Mouse (Mus musculus) E14TG2a.4 (cell line): ENCODE results near the gene Tenm4.

Experiments used
- H3K27me3 ChIP-seq: 2 replicates; pipeline ENCODE4 v1.6.1; 2014; ENCODE audit warnings: low read length, control low read depth; ENCODE audit not compliant: insufficient read depth
- H3K36me3 ChIP-seq: 2 replicates; pipeline ENCODE4 v1.6.1; 2014; ENCODE audit warnings: low read length, control low read depth; ENCODE audit not compliant: insufficient read depth
- H3K4me1 ChIP-seq: replicated peaks from 2 replicates; pipeline ENCODE4 v1.6.1; 2014; ENCODE audit warnings: low read depth, low read length, control low read depth
- H3K4me3 ChIP-seq: replicated peaks from 2 replicates; pipeline ENCODE4 v1.5.1; 2014; ENCODE audit warnings: mild to moderate bottlenecking, low read length
- H3K9me3 ChIP-seq: 2 replicates; pipeline ENCODE4 v1.6.1; 2014; ENCODE audit warnings: low read length, control low read depth
- CTCF ChIP-seq: conservative IDR thresholded peaks from 2 replicates; pipeline ENCODE4 v1.5.1; 2014; ENCODE audit warnings: low read length
- NANOG ChIP-seq: IDR thresholded peaks from 2 replicates; pipeline ENCODE4 v1.6.1; 2014; ENCODE audit warnings: borderline replicate concordance, low read length, mixed read lengths
- POU5F1 ChIP-seq: IDR thresholded peaks from 2 replicates; pipeline ENCODE4 v1.6.1; 2014; ENCODE audit warnings: low read length, borderline replicate concordance

The Tenm4 gene

DNA sequence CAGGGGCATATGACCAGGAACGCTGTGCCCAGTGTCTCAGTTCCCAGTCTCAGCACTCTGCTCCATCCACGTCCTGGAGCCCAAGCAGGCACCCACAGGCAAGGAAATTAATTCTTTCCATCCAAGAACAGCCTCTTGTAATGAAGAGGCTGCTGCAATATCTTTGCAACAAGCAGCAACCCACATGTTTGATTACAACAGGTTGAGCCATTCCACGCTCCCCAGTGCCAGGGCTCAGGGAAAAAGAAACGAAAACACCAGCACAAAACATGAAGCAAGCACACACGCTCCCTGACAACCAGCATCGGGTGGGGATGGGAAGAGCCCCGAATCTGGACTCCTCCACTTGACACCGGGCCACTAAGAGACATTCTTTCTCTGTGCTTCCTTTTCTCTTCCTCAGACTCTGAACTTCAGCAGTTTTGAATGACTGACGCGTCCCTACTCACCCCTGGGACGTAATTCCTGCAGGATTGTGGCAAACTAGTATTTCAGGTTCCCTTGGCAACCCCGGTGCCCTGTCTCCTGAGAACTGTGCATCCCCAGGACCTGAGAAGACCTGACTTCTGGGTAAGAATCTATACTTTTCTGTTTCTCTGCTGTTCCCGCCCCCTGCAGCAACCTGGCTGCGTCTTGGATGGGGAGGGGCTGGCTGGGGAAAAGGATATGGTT, at the start of gene Tenm4:
TSS of gene Tenm4 (plus strand) at position 323 of the 672 bp plus-strand sequence.
- Histone ChIP-seq H3K27me3 (peaks cover 24% of the 10 kb centered on the region), H3K4me3 (no peak within 1 kb of the TSS), H3K9me3 (no peaks in the 10 kb centered on the region), H3K36me3 (no peaks in the 10 kb centered on the region), H3K4me1 (peaks cover 50% of the 10 kb centered on the region)
- TF ChIP-seq POU5F1, result no peak
- TF ChIP-seq CTCF, result no peak
- no peak for TF ChIP-seq NANOG

DNA sequence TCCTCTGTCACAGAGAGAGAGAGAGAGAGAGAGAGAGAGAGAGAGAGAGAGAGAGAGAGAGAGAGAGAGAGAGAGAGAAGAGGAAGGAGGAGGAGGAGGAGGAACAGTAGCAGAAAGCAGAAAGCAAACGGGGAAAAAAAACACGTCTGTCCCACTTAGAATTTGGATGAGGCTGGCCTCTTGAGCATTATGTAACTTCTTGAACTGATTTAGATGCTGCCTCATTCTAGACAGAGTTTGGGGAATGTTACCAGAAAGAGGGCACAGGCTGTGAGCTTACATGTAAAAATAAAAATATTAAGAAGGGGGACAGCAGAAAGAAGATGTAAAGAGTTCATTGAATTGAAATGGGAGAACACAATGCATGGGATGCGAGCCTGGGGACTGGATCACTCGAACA, 40.3 kb upstream of the Tenm4 start:
- TF ChIP-seq CTCF, result no peak
- TF ChIP-seq POU5F1, result no peak
- TF ChIP-seq NANOG, result no peak
- Histone ChIP-seq H3K27me3 (peaks cover 26% of the 10 kb centered on the region), H3K9me3 (peaks cover 6% of the 10 kb centered on the region; the same call in 1 of the 2 replicates), H3K36me3 (no peaks in the 10 kb centered on the region), H3K4me1 (no peaks in the 10 kb centered on the region), H3K4me3 (no peak overlapping the region)

DNA sequence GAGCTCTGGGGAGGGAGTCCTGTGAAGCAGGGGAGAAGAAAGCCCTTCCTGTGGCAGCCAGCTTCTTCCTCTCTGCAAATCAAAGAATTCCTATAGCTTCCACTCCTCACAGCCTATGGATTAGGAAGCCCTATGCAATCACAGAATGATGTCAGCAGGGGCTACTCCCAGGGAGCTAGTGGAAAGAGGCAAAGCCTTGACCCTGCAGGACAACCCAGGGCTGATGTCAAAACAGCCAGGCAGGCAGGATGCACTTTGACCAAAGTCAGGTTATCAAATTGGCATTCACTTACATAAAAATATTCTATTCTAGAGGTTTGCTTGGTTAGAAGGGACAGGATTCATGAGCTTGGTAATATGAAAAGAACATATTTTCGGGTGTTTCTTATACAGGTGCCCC, 39.9 kb upstream of the Tenm4 start:
- no peaks in the 10 kb centered on the region for H3K4me1 ChIP-seq
- peaks cover 6% of the 10 kb centered on the region; the same call in 1 of the 2 replicates for H3K9me3 ChIP-seq
- no peak overlapping the region for H3K4me3 ChIP-seq
- no peak for TF ChIP-seq NANOG
- no peak for TF ChIP-seq POU5F1
- no peak for TF ChIP-seq CTCF
- no peaks in the 10 kb centered on the region for H3K36me3 ChIP-seq
- H3K27me3 ChIP-seq, result peaks cover 30% of the 10 kb centered on the region

DNA sequence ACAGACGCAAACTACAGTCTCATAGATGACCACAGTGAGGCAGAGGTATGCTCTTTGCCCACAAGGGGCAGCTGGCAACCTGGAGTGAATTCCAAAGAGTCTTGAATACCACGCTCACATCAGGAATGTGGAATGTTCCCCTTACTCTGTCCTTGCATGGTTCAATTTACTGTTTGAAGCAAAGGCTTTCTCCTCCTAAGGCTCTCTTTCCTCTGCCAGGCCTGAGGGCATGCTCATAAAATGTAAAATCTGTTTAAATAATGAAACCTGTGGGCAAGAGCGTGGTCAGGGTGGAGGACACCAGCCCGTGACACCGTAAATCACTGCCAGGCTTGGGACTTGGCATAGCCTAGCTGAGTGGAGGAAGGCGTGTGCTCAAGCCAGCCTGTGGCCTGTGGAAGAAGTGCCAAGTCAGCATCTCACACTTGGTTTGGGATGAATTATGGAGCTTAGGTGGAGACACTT, 34.5 kb upstream of the Tenm4 start:
- no peaks in the 10 kb centered on the region for H3K4me1 ChIP-seq
- TF ChIP-seq CTCF, result no peak
- TF ChIP-seq POU5F1, result no peak
- no peak for TF ChIP-seq NANOG
- no peaks in the 10 kb centered on the region for H3K36me3 ChIP-seq
- H3K27me3 ChIP-seq, result peaks cover 28% of the 10 kb centered on the region
- no peak overlapping the region for H3K4me3 ChIP-seq
- H3K9me3 ChIP-seq, result no peaks in the 10 kb centered on the region

DNA sequence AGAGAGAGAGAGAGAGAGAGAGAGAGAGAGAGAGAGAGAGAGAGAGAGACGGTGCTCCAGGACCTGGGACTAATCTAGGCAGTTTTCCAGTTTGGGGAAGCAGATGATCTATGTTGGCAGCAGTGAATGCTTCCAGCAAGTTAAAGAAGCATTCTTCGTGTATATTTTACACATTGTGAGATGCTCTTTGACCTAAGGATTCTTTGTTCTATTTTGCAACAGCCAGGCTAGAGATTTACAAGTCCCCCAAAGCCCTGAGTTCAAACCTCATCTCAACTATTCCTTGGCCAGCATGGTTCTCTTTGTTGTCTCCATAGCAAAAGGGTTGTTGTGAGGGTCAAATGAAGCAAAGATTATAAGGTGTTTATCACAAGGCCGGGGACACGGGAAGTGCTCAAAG, 29.2 kb upstream of the Tenm4 start:
- Histone ChIP-seq H3K4me3 (no peak overlapping the region), H3K27me3 (peaks cover 31% of the 10 kb centered on the region), H3K9me3 (peaks cover 8% of the 10 kb centered on the region; the same call in 1 of the 2 replicates), H3K36me3 (no peaks in the 10 kb centered on the region), H3K4me1 (no peaks in the 10 kb centered on the region)
- TF ChIP-seq NANOG, result no peak
- no peak for TF ChIP-seq POU5F1
- no peak for TF ChIP-seq CTCF

DNA sequence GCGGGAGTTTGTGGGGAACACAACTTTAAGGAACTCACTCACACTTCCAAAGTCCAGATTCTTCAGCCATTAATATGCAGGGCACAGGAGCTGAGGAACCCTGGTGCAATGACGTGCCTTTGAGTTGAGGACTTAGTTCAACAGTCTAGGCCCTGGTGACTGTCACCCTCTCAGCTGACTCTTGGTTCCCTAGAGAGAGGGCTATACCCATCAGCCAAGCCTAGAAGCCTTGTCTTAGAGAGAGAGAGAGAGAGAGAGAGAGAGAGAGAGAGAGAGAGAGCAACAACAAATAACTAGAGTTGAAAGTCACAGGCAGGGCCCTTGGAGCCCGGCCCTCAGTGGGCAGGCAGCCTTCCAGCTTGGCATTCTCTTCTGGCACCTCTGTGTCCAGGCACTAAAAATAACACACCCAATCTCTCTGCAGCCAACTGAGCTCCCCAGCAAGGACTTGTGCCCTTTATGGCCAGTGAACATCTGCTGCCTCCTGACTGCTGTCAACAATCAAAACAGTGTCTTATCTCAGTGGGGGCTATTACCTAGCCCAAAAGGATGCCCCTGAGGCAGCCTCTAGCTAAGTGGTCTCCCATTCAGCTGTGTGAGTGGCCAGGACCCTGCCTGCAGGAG, 28.0 kb upstream of the Tenm4 start:
- peaks cover 8% of the 10 kb centered on the region; the same call in 1 of the 2 replicates for H3K9me3 ChIP-seq
- H3K4me1 ChIP-seq, result peaks cover 5% of the 10 kb centered on the region
- H3K36me3 ChIP-seq, result no peaks in the 10 kb centered on the region
- peaks cover 31% of the 10 kb centered on the region for H3K27me3 ChIP-seq
- TF ChIP-seq NANOG (no peak), POU5F1 (no peak), CTCF (no peak)
- H3K4me3 ChIP-seq, result no peak overlapping the region

DNA sequence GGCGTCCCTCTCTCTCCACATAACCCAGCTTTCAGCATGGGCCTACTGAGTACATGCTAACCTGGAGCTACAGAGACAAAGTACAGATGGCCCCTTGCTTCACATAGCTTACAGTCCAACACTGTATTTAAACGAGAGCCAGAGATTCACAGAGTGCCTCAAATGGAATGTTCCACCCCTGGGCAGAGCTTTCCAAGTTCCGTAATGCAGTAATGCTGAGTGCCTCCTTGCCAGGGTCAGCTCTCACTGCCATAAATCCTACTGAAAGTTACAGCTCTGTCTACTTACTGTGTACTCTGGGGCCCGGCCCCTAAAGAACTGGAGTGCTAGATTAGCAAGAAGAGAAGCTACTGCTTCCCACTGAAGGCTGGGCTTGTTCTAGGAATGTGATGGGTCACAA, 23.6 kb upstream of the Tenm4 start:
- H3K9me3 ChIP-seq, result peaks cover 8% of the 10 kb centered on the region; the same call in 1 of the 2 replicates
- H3K27me3 ChIP-seq, result peaks cover 17% of the 10 kb centered on the region
- H3K4me1 ChIP-seq, result peaks cover 26% of the 10 kb centered on the region
- no peak overlapping the region for H3K4me3 ChIP-seq
- H3K36me3 ChIP-seq, result no peaks in the 10 kb centered on the region
- TF ChIP-seq NANOG, result no peak
- no peak for TF ChIP-seq POU5F1
- no peak for TF ChIP-seq CTCF

DNA sequence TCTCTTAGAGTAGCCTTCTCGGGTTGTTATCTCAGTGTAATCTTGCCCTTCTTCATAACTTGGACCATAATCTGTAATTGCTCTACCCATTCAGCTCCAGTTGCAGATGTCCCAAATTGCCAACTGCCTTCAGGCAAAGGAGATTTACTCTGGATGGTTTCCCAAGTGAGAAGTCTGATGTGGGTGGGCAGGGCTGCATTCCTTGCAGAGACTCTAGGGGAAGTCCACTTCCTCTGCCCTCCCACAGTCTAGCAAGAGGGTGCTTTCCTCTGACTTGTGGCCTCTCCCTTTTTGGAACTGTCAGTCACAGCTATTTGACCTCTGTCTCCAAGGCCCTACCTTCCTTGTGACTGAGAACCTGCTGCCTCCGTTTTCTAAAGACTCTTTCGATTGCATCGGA, 22.9 kb upstream of the Tenm4 start:
- peaks cover 8% of the 10 kb centered on the region; the same call in 1 of the 2 replicates for H3K9me3 ChIP-seq
- no peaks in the 10 kb centered on the region for H3K36me3 ChIP-seq
- H3K4me3 ChIP-seq, result no peak overlapping the region
- H3K27me3 ChIP-seq, result peaks cover 12% of the 10 kb centered on the region
- TF ChIP-seq CTCF (no peak), NANOG (no peak), POU5F1 (no peak)
- H3K4me1 ChIP-seq, result peaks cover 33% of the 10 kb centered on the region
